20 mouse cellular contexts compared by ENCODE assay signal in genomic region chr3:57301366-57301765, GRCm38 (mm10). TPM values are rescaled to one million over a fixed set of nuclear protein-coding genes. Genes with fewer than 3 reads are reported as not detected.
DNase-seq lines count a peak whose midpoint lies in the region; ATAC-seq and TF ChIP-seq lines count a peak whose summit lies in the region.
"Had no signal": no experiment of that assay in that cellular context is flagged by ENCODE, and none has a peak within 500 bp of the region (broad histone marks: within the 10 kb centered on the region; RNA-seq: fewer than 3 reads in every experiment).

No protein-coding gene starts in this region.

- H3K36me3 ChIP-seq in limb, embryonic 14.5 days (ENCODE audit: control insufficient read depth, insufficient read depth, low read length) = no peaks in the 10 kb centered on the region
- H3K36me3 ChIP-seq in limb, embryonic 10.5 days = no peaks in the 10 kb centered on the region
- no peaks in the 10 kb centered on the region for H3K36me3 ChIP-seq in neural tube, embryonic 14.5 days (ENCODE audit: control insufficient read depth, insufficient read depth, low read length)
- H3K36me3 ChIP-seq in forebrain, embryonic 11.5 days (ENCODE audit: control insufficient read depth, insufficient read depth, low read length) = no peaks in the 10 kb centered on the region
- H3K36me3 ChIP-seq: embryonic facial prominence, embryonic 13.5 days; embryonic facial prominence, embryonic 15.5 days; forebrain, embryonic 12.5 days had no signal

- DNase-seq in limb, embryonic 14.5 days (ENCODE audit: low spot score) = no peak
- DNase-seq in limb, embryonic 10.5 days (ENCODE audit: low spot score) = no peak
- DNase-seq in neural tube, embryonic 10.5 days (ENCODE audit: extremely low spot score, low spot score) = no peak
- DNase-seq in forebrain, embryonic 11.5 days (ENCODE audit: low spot score) = no peak
- DNase-seq: adrenal gland, adult 2 months; adrenal gland, postnatal 10 days; adrenal gland, postnatal 25 days; cerebellum, adult 11 months; cerebellum, adult 18-20 months; cerebellum, adult 8-10 months; cerebellum, adult 9-11 months; cerebellum, postnatal 14 days; cerebellum, postnatal 36 days; embryo, embryonic 11 days had no signal

- no peaks in the 10 kb centered on the region for H3K9me3 ChIP-seq in limb, embryonic 14.5 days (ENCODE audit: control insufficient read depth, low read length)
- no peaks in the 10 kb centered on the region for H3K9me3 ChIP-seq in limb, embryonic 10.5 days (replicated peaks)
- no peaks in the 10 kb centered on the region for H3K9me3 ChIP-seq in neural tube, embryonic 14.5 days (ENCODE audit: control insufficient read depth, low read length)
- no peaks in the 10 kb centered on the region for H3K9me3 ChIP-seq in forebrain, embryonic 11.5 days (ENCODE audit: control insufficient read depth, low read length)
- H3K9me3 ChIP-seq: embryonic facial prominence, embryonic 13.5 days; embryonic facial prominence, embryonic 15.5 days; forebrain, embryonic 12.5 days had no signal

- peaks cover 10% of the 10 kb centered on the region; the same call in 1 of the 2 replicates for H3K4me1 ChIP-seq in limb, embryonic 14.5 days (ENCODE audit: control insufficient read depth, insufficient read depth, low read length)
- H3K4me1 ChIP-seq in limb, embryonic 10.5 days = peaks cover 13% of the 10 kb centered on the region
- no peaks in the 10 kb centered on the region for H3K4me1 ChIP-seq in neural tube, embryonic 14.5 days (ENCODE audit: control insufficient read depth, insufficient read depth, low read length)
- H3K4me1 ChIP-seq in forebrain, embryonic 11.5 days (replicated peaks; ENCODE audit: control insufficient read depth, insufficient read depth, low read length) = no peaks in the 10 kb centered on the region
- H3K4me1 ChIP-seq: forebrain, embryonic 12.5 days had no signal

- H3K4me3 ChIP-seq in limb, embryonic 14.5 days (replicated peaks; ENCODE audit: low read length) = no peak overlapping the region
- no peak overlapping the region for H3K4me3 ChIP-seq in limb, embryonic 10.5 days
- H3K4me3 ChIP-seq in neural tube, embryonic 14.5 days (ENCODE audit: low read depth, low read length) = no peak overlapping the region
- H3K4me3 ChIP-seq in forebrain, embryonic 11.5 days (ENCODE audit: low read depth, low read length) = no peak overlapping the region
- H3K4me3 ChIP-seq: embryonic facial prominence, embryonic 13.5 days; embryonic facial prominence, embryonic 15.5 days; forebrain, embryonic 12.5 days had no signal

- WGBS in limb, embryonic 14.5 days = 88% methylated on average over 4 of the region's 4 CpGs
- WGBS in limb, embryonic 10.5 days = 87% methylated on average over 4 of the region's 4 CpGs
- 85% methylated on average over 4 of the region's 4 CpGs for WGBS in neural tube, embryonic 14.5 days
- WGBS in forebrain, embryonic 11.5 days = 84% methylated on average over 4 of the region's 4 CpGs

- no peak overlapping the region for H3K9ac ChIP-seq in limb, embryonic 14.5 days (ENCODE audit: low read depth, low read length, severe bottlenecking)
- no peak overlapping the region for H3K9ac ChIP-seq in neural tube, embryonic 14.5 days (replicated peaks; ENCODE audit: low read depth, low read length)
- no peak overlapping the region for H3K9ac ChIP-seq in forebrain, embryonic 11.5 days (ENCODE audit: low read length)
- H3K9ac ChIP-seq: embryonic facial prominence, embryonic 13.5 days; embryonic facial prominence, embryonic 15.5 days; forebrain, embryonic 12.5 days had no signal

- ATAC-seq in limb, embryonic 14.5 days (ENCODE audit: low FRiP score, low read depth) = no peak
- ATAC-seq in neural tube, embryonic 14.5 days (ENCODE audit: low read depth) = no peak
- no peak for ATAC-seq in forebrain, embryonic 11.5 days (replicated peaks; ENCODE audit: low FRiP score)
- ATAC-seq: forebrain, embryonic 14.5 days; forebrain, embryonic 16.5 days had no signal

- H3K27me3 ChIP-seq in limb, embryonic 14.5 days (ENCODE audit: control insufficient read depth, insufficient read depth, low read length) = no peaks in the 10 kb centered on the region
- no peaks in the 10 kb centered on the region for H3K27me3 ChIP-seq in limb, embryonic 10.5 days (ENCODE audit: low read depth, poor library complexity, severe bottlenecking)
- no peaks in the 10 kb centered on the region for H3K27me3 ChIP-seq in neural tube, embryonic 14.5 days (ENCODE audit: control insufficient read depth, insufficient read depth, low read length)
- H3K27me3 ChIP-seq in forebrain, embryonic 11.5 days (ENCODE audit: control insufficient read depth, insufficient read depth, low read length) = no peaks in the 10 kb centered on the region
- H3K27me3 ChIP-seq: embryonic facial prominence, embryonic 13.5 days; embryonic facial prominence, embryonic 15.5 days; forebrain, embryonic 12.5 days had no signal

- peak overlapping the region; percentile 2; the same call in 1 of the 2 replicates for H3K27ac ChIP-seq in limb, embryonic 14.5 days (replicated peaks; ENCODE audit: low read depth, low read length)
- H3K27ac ChIP-seq in limb, embryonic 10.5 days = no peak overlapping the region
- H3K27ac ChIP-seq in neural tube, embryonic 14.5 days (ENCODE audit: low read depth, low read length) = 0 out of 2 replicates have a peak overlapping the region, but pooled peaks have one; percentile 18
- no peak overlapping the region for H3K27ac ChIP-seq in forebrain, embryonic 11.5 days (ENCODE audit: low read depth, low read length)
- H3K27ac ChIP-seq: embryonic facial prominence, embryonic 13.5 days; embryonic facial prominence, embryonic 15.5 days; forebrain, embryonic 12.5 days had no signal

- H3K4me2 ChIP-seq in limb, embryonic 14.5 days (replicated peaks; ENCODE audit: low read depth, low read length, severe bottlenecking) = no peak overlapping the region
- H3K4me2 ChIP-seq in neural tube, embryonic 14.5 days (ENCODE audit: low read depth, low read length) = no peak overlapping the region
- H3K4me2 ChIP-seq in forebrain, embryonic 11.5 days (ENCODE audit: low read depth, low read length, severe bottlenecking) = no peak overlapping the region
- H3K4me2 ChIP-seq: embryonic facial prominence, embryonic 13.5 days; embryonic facial prominence, embryonic 15.5 days; forebrain, embryonic 12.5 days had no signal

- no peak for TF ChIP-seq POLR2A in limb, embryonic 14.5 days (IDR thresholded peaks at IDR 0.05; ENCODE audit: borderline replicate concordance, extremely low read depth, insufficient read depth, insufficient read length)

RNA-seq across cellular contexts. Expression of gene Tm4sf1, which starts 0.4 kb away (rescaled TPM):
- 57.8 and 66.8 TPM in 2 replicates for polyA plus RNA-seq in limb, embryonic 14.5 days (2012; rRNA removed)
- 96.0 and 98.4 TPM in 2 replicates for polyA plus RNA-seq in limb, embryonic 14.5 days (2014; fragmentation: Nextera tagmentation; extraction: Ambion mirVana)
- polyA plus RNA-seq in limb, embryonic 10.5 days (2016; fragmentation: Nextera tagmentation; extraction: Ambion mirVana) = 3.1 and 3.5 TPM in 2 replicates
- 33.4 and 36.1 TPM in 2 replicates for polyA plus RNA-seq in neural tube, embryonic 14.5 days (2014; fragmentation: Nextera tagmentation; extraction: Ambion mirVana)
- polyA plus RNA-seq in forebrain, embryonic 11.5 days (2014; fragmentation: Nextera tagmentation; extraction: Ambion mirVana) = 9.2 and 9.9 TPM in 2 replicates

Comparison
In these comparisons a context has a peak if more than half of its experiments do, and no peak if none do; other contexts are left out.
1. H3K27ac ChIP-seq: peak in limb, embryonic 14.5 days (single experiment) and neural tube, embryonic 14.5 days (single experiment); none in limb, embryonic 10.5 days (single experiment) and forebrain, embryonic 11.5 days (single experiment).